Mouse (Mus musculus): ENCODE results near the gene Usp18. TPM values are rescaled to one million over a fixed set of nuclear protein-coding genes. Genes with fewer than 3 reads are reported as not detected.

The Usp18 gene
- polyA plus RNA-seq (2012; rRNA removed; ENCODE audit: low replicate concordance) = 8.8 and 17.7 TPM in 2 replicates

DNA sequence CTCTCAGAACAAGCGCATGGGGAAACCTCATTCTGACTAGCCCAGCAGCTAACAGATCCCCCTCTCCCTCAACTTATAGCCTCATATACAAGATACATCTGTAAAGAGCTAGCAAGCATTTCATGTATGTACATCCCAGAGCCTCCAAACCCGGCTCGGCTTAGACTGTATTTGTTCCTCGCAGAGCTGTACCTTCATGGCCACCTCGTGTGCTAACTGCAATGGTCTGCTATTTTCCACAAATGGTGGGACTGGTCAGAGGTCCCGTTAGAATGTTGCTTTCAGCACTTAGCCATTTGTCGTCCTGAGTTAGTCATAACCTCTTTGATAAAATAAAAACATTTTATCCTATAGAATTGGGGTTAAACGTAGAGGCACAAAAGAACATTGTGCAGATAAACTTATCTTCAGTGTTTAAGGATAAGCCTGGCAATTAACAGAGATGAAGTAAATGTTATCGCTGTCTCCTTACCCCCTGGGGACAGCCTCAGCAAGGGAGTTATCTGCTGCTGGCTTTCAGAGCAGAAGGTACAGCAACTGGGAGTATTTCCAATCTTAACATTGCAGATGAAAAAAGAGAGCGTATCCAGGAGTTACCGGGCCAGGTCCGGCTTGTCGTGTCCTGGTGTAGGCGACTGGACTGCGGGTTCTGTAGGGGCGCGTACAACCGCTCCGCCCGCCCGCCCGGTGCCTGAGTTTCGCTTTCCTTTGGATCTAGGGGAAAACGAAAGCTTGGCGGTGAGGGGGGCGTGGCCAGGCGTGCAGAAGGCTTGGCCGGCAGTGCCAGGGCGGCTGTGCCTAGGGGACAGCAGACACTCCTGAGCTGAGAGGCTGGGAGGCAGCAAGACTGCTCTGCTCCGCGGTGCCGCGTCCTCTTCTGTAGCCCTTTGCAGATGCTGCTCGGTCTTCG lies at the start of gene Usp18:
Gene Usp18, plus strand, starts transcription at position 780 of the 910 bp plus-strand sequence.

DNA sequence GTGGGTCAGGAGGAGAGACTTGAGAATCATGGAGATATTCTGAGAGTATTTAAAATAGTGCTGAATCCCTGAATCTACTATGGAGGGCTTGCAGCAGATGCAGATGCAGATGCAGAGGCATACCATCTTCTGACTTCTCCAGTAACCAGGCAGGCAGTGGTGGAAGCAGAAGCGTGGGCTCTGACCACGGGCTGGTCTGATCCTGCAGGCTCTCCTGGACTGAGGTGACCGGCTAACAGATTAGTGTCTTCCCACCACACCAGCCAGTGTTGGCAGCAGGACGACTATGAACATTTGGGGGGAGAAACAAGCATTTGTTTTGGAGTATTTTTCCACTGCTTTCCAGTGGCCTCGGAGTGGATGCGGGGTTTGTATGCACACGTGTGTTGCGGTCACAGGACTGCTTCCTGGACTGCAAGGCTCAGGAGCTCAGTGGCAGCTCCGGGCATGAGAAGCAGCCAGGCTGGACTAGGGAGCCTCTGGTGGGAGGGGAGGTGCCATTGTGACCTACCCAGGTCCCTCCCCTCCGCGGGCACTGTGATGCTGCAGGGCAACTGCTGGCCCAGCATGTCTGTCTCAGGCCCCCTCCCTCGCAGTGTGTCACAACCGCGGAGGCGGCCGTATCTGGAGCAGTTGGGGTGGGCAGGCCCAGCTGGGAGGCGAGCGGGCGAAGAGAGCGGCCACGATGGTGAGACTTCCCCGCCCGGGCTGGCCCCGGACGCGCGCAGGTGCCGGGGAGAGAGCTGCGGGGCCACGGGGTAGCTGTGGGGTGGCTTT lies 35.4 kb upstream of the Usp18 start, which contains the start of gene Tuba8:
Gene Tuba8, plus strand, starts transcription at position 548 of the 777 bp plus-strand sequence.

DNA sequence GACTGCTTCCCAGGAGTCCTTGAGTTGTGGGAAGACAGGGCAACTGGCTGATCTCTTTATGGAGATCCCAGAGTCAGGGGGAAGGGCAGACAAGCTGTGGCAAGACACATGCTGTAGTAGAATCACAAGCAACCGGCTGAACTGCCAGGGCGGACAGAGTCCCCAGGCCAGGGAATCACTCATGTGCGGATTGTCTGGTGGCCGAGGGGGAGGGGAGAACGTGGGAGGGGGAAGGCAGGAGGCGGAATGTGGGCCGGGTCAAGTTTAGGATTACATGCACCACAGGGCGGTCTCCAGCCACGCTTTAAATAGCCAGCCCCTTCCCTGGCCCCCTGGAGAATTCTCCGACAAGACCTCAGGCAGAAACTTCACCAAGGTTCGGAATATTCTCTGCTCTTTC lies 54.2 kb downstream of the Usp18 start, which contains the start of gene Slc6a13:
Gene Slc6a13, plus strand, starts transcription at position 274 of the 400 bp plus-strand sequence.

Other genes with a start within 250 kb of the Usp18 start
- 50.4 and 103 TPM in 2 replicates for gene Mical3, start 114.9 kb upstream of the Usp18 start, polyA plus RNA-seq (2012; rRNA removed; ENCODE audit: low replicate concordance)
- gene Pex26, start 62.2 kb upstream of the Usp18 start, polyA plus RNA-seq (2012; rRNA removed; ENCODE audit: low replicate concordance) = 11.6 and 27.9 TPM in 2 replicates
- gene Tuba8, start 35.2 kb upstream of the Usp18 start, polyA plus RNA-seq (2012; rRNA removed; ENCODE audit: low replicate concordance) = 1.2 and 1.6 TPM in 2 replicates
- gene Slc6a13, start 54.3 kb downstream of the Usp18 start, polyA plus RNA-seq (2012; rRNA removed; ENCODE audit: low replicate concordance) = 14.4 and 66.3 TPM in 2 replicates
- gene Slc6a12, start 97.2 kb downstream of the Usp18 start, polyA plus RNA-seq (2012; rRNA removed; ENCODE audit: low replicate concordance) = 2.9 and 3.9 TPM in 2 replicates
- gene Iqsec3, start 227.8 kb downstream of the Usp18 start, polyA plus RNA-seq (2012; rRNA removed; ENCODE audit: low replicate concordance) = 1.1 and 1.8 TPM in 2 replicates

All from subcutaneous adipose tissue, adult 2 months (tissue).